Mouse (Mus musculus): ENCODE measurements around the gene Ankrd28.

The Ankrd28 gene

DNA sequence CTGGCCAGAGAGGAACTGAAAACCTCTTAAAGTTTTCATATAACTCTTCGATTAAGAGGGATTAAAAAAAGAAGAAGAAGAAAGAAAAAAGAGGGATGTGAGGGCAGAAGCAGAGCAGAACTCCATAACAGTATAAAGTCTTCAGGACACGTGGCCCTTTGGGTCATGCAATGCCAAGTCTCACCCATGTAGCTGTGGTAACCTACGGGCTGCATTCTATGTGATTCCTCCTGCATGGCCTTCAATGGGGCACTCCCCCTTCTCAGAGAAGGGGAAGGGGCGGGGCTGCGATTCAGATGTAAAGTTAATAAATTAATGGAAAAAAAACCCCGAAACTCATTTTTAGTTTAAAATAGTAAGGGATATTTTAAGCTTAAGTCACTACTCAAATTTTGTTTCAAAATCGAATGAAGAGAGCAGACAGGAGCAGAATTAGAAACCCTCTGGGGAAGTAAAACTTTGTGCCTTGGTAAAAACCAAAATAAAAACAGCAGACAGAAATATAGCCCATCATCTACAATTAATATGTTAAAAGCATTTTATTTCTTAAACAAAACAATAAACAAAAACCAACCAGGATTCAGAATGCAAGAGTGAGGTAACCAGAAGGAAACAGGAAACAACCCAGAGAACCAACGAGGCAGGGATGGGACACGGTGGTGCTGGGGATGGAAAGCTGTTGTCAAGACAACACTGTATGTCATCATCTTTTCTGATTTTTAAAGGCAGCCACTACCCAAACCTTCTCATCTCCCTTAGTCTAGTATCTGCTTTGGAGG is 134.1 kb downstream of the Ankrd28 start:
- no peak for TF ChIP-seq GATA4 (IDR thresholded peaks at IDR 0.05; ENCODE audit: insufficient replicate concordance, low read length)

DNA sequence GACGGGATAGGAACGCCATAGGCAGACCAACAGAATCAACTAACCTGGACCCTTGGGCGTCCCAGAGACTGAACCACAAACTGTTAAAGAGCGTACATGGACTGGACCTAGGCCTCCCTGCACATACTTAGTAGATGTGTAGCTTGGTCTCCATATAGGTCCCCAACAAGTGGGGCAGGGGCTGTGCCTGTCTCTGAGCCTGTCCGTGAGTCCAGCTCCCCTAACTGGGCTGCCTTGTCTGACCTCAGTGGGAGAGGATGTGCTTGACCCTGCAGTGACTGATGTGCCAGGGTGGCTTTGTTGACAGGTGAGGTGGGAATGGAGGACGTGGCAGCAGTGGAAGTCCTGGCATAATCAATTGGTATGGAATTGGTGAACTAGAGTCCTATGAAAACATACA is 137.9 kb downstream of the Ankrd28 start:
- no peak for TF ChIP-seq GATA4 (IDR thresholded peaks at IDR 0.05; ENCODE audit: insufficient replicate concordance, low read length)

DNA sequence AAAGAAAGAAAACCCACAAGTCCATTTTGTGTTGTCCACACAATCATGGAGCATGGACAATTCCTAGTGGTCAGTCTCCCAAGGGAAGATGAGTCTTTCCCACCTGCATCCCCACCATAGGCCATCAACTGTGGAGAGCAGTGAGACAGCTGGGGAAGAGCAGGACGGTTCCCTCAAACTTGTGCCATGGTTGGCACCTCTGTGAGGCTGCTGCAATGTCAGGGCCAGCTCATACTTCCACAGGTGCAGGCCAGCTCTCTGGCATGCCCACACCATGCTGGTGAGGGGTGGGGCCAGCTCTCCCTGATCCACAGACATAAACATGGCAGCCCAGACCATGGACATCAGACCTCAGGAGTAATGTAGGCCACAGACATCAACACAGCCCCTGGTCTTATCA is 144.2 kb downstream of the Ankrd28 start:
- no peak for TF ChIP-seq GATA4 (IDR thresholded peaks at IDR 0.05; ENCODE audit: insufficient replicate concordance, low read length)

DNA sequence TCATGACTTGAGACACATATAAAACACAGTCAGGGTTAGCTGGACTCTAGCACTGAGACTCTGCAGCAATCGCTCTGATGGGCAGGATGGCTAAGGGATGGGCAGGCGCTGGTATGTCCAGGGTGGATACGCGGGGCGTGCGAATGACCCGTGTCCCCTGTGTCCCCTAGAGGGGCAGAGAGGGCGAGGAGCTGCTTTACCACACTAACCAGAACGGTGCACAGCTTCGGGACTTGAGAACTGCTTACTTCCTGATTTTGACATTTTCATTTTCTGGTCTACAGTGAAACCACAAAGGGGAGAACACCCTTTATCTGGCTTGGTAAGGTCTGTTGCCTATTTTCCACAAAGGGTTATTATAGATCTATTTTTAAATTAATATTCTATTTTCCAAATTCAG is 144.8 kb downstream of the Ankrd28 start:
- no peak for TF ChIP-seq GATA4 (IDR thresholded peaks at IDR 0.05; ENCODE audit: insufficient replicate concordance, low read length)

DNA sequence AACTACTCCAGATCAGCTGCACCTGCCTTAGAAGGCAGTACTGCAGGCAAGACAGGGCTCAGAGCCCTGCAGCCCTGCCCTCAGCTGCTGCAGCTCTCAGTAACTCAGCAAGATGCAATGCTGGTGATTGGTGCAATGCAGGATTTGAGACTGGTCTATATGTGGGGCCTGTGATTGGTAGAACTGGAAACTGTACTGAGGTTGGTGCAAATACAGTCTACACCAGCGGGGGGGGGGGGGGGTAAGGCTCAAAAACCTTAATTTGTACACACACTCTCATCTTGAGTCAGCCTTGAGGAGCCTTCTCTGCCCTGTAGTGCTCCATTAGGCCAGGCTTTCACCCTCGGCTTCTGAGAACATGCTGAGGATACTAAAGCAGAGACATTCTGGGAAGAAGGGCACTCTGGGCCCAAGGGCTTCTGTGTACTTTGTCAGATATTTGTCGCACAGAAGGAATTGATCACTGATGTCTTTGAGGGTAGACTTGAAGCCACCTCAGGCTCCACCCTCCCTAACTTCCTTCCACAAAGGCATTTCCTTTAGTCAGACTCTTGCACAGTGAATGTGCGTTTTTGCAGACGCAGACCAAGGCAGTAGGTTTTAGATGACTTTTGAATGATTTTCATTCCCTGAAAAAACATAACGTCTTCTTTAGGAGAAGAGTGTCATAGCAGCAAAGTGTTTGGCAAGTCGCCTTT is 146.0 kb downstream of the Ankrd28 start:
- TF ChIP-seq GATA4 (IDR thresholded peaks at IDR 0.05; ENCODE audit: insufficient replicate concordance, low read length): no peak

DNA sequence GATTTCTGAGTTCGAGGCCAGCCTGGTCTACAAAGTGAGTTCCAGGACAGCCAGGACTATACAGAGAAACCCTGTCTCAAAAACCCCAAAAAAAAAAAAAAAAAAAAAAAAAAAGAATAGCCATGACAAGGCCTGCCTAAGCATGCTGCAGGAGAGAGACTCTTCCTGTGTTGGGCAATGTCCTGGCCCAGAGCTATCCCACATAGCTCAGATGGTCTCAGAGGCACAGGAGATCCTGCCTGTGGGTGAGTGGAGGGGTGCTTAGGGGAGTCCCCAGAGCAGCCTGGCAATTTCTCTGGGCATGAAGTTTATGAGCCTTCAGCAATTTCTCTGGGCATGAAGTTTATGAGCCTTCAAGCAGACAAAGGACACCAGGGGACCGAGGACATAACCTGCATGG is 146.8 kb downstream of the Ankrd28 start:
- no peak for TF ChIP-seq GATA4 (IDR thresholded peaks at IDR 0.05; ENCODE audit: insufficient replicate concordance, low read length)

DNA sequence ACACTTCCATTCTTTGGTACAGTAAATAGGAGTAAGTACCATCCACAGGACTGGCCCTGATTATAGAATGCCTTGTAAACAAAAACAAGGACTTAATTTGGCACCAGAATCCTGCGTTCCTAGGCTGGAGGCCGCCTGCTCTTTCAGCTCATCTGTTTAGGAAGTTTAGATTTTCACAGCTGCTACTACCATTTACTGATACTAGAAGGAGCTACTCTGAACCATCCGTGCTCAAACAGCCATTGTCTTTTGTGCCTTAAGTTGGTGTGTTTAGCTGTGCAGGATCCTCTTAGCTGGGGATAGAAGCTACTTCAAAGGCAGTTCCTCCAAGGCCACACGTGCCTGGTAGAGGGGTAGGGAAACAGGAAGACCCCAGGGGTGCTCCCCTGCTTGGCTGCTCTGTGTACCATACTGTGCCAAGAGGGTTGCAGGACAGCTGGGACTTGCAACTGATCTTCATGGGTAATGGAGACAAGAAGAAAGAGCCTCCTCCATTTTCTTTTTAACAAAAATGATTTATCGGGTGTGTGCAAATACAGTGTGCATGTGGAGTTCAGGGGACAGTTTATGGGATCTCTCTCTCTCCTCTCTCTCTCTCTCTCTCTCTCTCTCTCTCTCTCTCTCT is 148.4 kb downstream of the Ankrd28 start:
- TF ChIP-seq GATA4 (IDR thresholded peaks at IDR 0.05; ENCODE audit: insufficient replicate concordance, low read length): no peak

DNA sequence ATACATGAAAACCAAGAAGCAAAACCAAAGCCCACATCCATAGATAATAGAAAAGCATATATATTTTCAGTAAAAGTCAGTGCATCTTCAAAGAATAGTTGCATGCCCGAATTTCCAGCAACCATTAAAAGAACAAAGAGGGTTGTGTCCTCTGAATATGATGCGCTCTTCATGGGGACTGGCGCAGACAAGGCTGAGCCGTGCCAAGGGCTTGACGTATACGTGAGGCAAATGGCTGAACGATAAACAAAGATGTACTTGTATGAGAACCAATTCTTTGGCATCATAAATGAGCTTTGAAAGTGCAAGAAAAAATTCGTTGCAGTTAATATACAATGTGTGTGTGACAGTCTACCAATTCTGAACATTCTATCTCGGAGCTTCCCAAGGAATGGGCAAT is 149.2 kb downstream of the Ankrd28 start:
- no peak for TF ChIP-seq GATA4 (IDR thresholded peaks at IDR 0.05; ENCODE audit: insufficient replicate concordance, low read length)

DNA sequence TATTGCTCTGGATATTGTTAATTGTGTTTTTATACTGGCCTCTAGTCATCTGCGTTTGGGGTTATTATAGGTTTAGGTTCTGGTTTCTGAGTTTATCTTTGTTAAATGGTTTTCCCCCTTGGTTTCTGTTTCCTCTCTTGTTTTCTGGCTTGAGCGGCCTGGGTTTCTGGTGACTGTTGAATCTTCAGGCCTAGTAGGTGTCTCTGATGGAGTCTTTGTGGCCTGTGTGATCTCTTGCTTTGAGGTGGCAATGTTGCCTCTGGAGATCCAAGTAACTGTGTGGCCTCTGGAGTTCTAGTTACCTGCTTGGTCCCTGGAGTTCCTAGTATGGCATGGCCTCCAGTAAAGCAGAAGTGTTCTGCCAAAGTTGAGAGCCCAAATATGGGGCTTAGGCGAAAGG is 149.8 kb downstream of the Ankrd28 start:
- no peak for TF ChIP-seq GATA4 (IDR thresholded peaks at IDR 0.05; ENCODE audit: insufficient replicate concordance, low read length)

DNA sequence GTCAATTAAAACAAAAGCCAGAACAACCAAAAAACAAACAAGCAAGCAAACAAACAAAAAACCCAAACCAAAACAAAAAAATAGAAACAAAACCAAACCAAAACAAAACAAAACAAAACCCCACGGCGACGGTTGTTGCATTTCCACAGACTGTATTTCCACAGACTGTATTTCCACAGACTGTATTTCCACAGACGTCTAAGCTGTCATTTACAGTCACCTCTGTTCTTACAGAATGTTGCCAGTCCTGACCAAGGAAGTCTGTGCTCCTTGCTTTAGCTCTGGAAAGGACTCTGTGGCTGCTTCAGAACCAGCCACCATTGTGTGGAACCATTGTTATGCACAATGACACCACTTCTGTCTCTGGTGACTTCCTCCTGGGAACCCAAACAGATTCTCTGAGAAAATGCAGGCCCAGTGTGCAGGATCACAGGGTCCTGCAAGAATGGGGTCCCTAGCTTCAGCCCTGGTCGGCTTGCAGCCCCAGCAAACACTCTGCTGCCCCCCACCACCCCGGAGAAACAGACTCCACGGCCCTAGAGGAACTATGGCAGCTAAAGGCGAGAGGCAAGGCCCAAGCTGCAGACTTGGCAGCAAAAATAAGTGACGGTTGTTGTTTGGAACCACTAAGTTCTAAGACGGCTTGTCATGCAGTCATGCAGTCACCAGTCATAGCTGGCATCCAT is 158.7 kb downstream of the Ankrd28 start:
- no peak for TF ChIP-seq GATA4 (IDR thresholded peaks at IDR 0.05; ENCODE audit: insufficient replicate concordance, low read length)

DNA sequence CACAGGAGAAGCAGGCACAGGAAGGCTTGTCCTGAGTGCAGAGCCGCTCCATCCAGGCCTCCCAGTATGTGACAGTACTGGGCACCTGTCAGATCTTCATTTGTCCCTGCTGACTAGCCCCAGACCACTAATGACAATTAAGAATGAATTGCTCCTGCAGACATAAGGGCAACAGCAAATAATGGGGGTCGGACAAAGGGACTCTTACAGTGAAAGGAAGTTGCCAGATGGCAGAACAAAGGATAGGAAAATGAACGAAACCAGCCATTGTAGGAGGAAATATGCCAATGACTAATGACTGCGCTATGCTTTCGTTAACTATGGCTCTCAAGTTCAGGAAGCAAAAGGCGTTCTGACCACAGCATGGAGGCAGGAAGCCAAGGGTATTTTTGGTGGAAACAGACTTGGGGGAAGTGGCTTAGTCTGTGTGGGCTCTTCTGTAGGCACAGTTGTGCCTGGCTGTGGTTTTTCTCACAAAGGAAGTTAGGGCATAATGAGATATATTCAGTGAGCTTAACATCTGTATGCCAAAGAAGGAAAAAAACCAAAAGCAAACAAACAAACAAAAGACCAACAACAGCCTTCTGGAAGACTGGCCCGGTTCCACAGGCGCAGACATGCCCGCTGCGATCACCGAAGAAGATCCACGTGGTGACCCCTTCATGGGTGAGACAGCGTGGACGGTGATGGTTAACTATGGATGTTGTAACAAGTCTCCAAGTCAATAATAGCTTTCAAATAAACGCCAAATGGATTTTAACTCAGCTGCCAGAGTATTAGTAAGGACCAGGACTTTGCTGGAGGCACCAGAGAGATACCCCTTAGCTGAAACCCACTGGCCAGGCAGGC is 160.6 kb downstream of the Ankrd28 start:
- TF ChIP-seq GATA4 (IDR thresholded peaks at IDR 0.05; ENCODE audit: insufficient replicate concordance, low read length): no peak

DNA sequence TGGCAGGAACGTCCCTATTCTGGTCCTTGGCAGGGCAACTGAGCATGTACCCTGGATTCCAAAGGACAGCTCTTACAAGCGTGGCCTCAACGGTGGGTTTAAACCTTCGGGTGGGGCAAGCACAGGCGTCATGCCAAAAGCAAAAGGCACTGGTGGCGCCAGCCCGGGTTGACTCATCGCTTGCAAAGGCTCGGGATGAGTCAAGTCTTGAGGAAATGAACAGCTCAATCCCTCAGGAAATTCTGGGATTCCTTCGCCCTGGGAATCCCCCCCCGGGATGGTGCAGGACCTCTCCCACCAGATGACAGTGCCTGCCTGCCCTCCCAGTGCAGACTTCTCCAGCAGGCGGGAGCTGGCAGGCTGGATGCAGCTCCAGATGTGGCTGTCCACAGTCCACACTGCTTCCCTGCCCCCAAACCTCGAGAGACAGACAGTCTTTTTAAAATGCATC is 161.3 kb downstream of the Ankrd28 start:
- no peak for TF ChIP-seq GATA4 (IDR thresholded peaks at IDR 0.05; ENCODE audit: insufficient replicate concordance, low read length)

DNA sequence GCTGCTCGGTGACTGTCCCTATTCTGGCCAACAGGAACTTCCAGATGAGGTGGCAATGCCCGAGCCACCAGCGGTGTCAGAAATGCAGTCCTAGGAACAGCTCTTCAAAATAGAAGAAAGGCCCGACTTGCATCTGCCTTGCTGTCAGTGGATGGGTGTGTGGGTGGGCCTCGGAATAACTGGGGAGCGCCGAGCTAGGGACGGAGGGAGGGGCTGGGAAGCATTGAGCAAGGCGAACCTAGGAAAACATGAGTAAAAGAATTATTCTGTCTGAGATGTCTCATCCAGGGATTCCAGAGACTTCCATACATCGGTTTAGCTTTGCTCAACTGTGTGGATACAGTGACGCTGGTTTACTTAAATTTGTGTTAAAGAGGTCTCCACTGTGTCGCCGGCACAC is 162.1 kb downstream of the Ankrd28 start:
- no peak for TF ChIP-seq GATA4 (IDR thresholded peaks at IDR 0.05; ENCODE audit: insufficient replicate concordance, low read length)

DNA sequence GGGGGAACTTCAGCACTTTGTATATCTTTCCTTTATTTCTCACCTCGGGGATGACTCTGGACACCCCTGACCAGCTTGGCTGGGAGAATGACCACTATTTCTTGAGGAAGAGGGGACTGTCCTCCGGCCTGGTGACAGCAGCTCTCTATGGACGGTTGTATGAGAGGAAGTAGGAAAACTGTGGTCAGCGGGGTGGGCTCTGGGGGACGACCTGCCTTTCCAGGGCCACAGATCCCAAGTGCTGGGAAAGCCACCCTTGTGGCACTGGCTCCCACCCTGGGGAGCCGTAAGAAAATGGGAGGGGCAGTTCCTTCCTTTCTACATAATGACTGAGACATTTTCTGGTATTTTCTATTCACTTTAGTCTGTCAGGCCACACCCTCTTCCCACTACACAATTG is 162.7 kb downstream of the Ankrd28 start:
- no peak for TF ChIP-seq GATA4 (IDR thresholded peaks at IDR 0.05; ENCODE audit: insufficient replicate concordance, low read length)
